Mouse (Mus musculus) adrenal gland, adult (tissue): Measurements from ENCODE around the gene Gmeb1.
"Not testable (repeated sequence)": the region's sequence is repeated elsewhere in the genome, so short reads cannot be mapped to it uniquely, and the experiment has no call there.

ENCODE experiments used
- DNase-seq, 2 experiments: peaks; one replicate each; pipeline ENCODE4 v3.0.0; 2022 to 2023; ENCODE audit warnings: low spot score in 1 of 2; ENCODE audit not compliant: inconsistent age in 2 of 2

Gmeb1 gene

DNA sequence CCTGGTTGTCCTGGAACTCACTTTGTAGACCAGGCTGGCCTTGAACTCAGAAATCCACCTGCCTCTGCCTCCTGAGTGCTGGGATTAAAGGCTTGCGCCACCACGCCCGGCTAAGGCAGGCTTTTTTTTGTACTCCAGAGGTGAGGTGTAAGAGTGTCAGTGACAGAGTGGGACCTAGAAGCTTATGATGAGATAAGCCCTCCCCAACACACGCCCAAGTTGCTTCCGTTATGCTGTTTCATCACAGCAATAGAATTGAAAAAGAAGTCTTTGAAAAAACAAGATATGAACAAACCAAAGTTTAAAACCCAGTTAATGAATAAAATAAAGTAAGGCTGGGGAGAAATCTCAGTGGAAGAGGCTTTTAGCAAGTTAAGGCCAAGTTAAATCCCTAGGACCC, 31.0 kb downstream of the Gmeb1 start:
- no peak for DNase-seq

DNA sequence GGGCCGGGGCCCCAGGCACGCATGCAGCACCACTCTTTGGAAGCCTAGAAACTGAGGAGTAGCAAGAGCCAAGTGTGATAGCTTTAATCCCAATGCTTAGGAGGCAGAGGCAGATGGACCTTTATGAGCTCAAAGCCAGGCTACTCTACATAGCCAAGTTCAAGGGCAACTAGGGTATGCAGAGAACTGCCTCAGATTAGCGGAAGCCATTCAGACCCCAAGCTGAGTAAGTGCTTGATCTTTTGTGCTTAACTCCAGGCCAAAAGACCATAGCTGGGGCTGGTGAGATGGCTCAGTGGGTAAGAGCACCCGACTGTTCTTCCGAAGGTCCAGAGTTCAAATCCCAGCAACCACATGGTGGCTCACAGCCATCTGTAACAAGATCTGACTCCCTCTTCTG, 39.4 kb downstream of the Gmeb1 start:
- DNase-seq = not testable (repeated sequence)

DNA sequence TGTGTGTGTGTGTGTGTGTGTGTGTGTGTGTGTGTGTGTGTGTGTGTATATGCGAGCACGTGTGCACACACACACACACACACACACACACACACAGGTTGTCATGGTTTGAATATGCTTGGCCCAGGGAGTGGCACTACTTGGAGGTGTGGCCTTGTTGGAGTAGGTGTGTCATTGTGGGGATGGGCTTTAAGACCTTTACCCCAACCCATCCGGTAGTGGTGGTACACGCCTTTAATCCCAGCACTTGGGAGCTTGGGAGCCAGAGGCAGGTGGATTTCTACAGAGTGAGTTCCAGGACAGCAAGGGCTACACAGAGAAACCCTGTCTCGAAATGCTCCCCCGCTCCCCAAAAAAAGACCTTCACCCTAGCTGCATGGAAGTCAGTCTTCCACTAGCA, 43.0 kb downstream of the Gmeb1 start:
- not testable (repeated sequence) for DNase-seq

DNA sequence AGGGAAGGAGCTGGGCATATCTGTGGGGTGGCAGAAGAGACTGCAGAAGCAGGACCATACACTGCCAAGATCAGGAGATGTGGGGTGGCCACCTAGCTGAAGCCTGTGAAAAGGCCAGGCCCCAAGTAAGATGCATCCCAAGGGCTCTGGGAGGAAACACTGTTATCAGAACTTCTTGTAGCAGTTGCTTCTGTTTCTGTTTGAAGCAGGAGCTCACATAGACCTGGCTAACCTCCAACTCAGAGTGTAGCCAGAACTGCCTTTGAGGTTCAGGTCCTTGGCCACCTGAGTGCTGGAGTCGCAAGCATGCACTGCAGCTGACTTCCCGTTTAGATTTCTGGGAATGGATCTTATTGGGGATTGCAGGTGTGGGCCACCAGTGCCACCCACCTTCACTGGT, 43.6 kb downstream of the Gmeb1 start:
- no peak for DNase-seq

DNA sequence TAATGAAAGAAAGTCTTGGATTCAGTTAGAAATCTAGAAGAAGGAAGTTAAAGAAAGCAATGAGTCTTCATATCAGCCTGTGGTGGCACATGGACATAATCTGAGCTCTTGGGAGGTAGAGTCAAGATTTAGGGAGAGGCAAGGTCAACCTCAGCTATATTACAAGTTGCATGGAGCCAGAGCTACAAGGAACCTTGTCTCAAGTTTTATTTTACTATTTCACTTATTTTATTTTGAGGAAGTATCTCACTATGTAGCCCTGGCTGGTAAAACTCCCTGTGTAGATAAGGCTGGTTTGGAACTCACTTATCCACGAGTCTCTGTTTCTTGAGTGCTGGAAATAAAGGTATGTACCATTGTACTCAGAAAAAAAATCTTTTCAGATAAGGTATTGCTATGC, 44.8 kb downstream of the Gmeb1 start:
- DNase-seq = no peak

DNA sequence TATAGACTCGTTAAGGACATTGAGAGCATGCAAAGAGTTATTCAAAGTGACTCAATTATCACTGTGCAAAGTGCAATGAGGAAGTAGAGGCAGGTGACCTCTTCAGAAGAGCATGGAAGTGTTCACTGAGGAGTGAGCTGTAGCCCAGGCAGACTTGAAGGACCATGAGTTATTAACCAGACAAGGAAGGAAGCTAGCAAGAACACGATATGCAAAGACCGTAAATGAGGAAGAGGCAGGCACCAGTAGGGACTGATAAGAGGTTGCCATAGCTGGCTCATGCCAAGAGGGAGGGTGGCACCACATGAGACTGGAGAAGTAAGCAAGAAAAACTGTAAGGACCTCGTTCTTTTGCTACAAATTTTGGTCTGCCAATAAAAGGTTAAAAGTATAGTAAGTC, 46.6 kb downstream of the Gmeb1 start:
- DNase-seq = no peak

DNA sequence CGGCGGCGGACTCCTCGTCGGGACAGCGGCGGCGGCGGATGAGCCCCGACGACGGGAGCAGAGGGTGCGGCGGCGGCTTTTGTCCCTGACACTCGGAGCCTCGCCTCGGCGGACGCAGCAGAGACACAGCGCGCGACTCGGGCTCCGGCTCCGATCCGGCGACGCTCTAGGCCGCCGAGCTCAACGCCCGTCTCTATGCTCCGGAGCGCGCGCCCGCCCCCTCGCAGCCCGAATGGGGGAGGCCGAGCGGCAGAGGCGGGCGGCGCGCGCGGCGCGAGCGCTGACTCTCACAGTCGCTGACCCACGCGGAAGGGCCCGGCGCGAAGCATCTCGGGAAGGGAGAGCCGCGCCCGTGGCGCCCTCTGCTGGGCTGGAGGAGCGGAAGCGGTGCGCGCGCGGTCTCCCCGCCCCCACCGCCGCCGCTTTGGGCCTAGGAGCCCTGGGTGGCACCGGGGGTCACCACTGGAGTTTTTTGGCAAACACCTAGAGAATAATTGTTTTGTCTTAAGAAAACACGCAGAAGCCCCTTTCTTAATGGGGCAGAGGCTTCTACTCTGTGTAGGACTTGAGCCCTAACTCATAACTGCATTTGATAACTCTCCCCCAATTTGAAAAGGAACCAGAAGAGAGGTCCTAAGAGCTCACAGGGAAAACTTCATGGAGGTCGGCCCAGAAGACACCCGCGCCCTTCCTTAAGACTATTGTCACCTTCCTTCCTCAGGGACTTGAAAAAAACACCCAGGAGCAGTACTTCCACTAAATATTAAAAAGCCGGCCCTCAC, 49.3 kb downstream of the Gmeb1 start, which contains the start of gene Ythdf2:
TSS of gene Ythdf2 (minus strand) at position 351 of the 782 bp plus-strand sequence.
- peak; percentile 98 to 99 for DNase-seq

DNA sequence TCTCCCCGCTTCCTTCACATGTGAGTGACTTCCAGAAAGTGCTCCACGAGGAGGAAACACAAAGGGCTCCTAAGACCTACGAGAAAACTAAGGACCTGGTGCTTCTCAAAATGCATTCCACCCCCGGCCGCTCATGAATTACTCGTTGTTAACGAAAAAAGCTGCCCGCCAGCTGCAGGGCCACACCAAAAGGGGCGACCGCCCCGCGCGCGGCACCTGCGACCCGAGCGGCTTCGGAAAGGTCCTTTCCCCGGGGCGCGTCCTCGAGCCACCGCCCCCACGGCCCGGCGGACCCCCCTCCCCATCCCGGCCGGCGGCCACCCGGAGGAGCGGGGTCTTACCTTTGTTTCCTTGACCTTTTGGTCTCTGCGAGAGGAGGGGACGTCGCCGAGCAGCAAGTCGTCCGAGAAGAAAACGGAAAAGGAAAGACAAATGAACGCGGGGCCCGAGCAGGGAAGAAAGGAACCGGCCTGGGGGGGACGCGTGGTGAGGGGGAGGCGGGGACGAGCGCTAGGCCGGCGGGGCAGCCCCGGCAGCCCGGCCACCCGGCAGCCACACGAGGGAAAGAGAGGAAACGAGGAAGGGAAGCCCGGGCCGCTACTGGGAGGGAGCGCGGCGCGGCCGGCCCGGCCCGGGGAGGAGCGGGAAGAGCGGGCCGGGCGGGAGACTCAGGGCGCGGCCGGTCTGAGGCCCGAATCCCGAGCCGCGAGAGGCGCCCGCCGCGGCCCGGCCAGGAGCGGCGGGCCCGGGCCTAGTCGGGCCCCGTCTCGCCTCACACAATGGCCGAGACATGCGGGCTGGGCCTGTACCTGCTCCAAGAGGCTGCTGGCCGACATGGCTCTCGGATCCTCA, 50.1 kb downstream of the Gmeb1 start:
- peak; percentile 45 to 80 for DNase-seq

DNA sequence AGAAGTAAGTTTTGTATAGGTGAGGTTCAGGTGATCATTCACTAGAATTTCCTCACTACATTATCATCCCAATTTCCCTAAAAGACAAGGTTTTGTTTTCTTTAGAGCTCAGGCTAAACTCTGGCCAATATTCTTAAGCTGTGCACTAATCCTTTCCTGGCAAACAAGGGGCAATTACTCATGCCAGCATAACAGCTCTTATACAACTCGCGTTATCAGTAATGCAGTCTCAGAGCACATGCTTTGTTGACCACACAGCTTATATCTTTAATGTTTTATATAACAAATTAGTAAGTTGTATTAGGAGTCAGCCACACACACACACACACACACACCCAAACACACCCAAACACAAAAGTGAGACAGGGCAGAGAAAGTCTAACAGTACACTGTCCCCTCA, 51.1 kb downstream of the Gmeb1 start:
- peak in 1 of 2 experiments; percentile 47 for DNase-seq

DNA sequence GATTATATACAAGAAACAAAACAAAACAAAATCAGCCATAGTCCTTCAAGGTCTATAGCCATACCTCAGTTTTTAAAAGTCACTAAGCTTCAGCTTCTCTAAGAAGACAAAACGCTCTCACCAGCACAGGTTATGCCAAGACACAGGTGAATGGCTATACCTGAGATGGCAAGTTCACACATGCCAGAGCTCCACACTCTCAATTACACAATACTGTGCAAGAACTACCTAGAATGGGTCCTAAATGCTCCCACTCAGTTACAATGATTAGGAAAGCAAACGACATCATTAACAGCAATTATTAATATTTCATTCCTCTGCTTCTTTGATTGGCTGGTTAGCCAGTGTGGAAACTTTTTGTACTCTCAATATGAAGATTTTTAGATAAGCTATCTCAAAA, 52.1 kb downstream of the Gmeb1 start:
- DNase-seq = no peak

DNA sequence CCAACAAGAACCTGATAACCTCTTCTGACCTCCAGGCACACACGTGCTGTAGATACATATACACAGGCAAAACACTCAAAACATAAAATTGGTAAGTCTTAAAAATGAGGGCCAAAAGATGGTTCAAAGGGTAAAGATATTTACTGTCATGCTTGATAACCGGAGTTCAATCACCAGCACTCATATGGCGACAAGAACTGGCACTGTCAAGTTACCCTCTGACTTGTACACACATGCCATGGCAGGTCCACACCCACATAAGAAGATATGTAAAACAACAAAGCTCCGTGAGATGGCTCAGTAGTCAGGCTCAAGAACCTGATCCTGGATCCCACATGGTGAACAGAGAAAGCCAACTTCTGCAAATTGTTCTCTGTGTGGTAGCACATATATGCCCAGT, 54.1 kb downstream of the Gmeb1 start:
- DNase-seq = peak in 1 of 2 experiments; percentile 23

DNA sequence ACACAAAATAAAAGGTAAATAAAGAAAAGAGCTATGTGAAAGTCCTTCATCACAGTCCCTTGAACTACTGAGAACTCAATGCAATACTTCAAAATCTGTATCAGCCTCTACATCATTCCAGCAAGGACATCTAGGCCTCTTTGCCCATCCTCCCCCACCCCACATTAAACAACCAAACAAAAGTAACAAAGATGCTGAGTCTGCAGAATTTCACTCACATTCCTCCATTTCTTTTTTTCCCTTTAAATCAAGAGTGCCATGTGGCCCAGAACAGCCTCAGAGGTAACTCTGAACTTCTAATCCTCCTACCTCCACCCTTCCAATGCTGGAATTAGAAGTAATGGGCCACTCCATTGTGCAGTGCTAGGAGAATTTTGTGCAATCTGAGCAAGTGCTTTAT, 62.6 kb downstream of the Gmeb1 start:
- no peak for DNase-seq

DNA sequence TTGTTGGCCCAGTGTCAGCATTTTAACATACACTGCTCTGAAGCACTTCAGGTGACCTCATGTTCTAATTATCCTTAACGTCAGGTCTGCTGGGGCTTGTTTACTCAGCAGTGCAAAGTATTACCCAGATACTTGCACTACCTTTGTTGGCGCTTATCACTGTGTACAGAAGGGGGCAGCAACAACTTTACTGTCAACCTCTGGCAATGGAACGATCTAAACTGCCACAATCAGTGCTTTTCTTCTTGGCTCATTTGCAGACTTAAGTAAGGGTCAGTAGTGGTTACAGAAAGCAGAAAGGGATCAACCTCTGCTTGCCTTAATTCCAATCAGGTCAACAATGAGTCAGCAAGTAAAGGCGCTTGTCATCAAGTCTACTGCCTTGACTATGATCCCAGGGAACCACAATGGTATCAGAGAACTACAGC, 63.1 kb downstream of the Gmeb1 start:
- peak; percentile 34 to 84 for DNase-seq

DNA sequence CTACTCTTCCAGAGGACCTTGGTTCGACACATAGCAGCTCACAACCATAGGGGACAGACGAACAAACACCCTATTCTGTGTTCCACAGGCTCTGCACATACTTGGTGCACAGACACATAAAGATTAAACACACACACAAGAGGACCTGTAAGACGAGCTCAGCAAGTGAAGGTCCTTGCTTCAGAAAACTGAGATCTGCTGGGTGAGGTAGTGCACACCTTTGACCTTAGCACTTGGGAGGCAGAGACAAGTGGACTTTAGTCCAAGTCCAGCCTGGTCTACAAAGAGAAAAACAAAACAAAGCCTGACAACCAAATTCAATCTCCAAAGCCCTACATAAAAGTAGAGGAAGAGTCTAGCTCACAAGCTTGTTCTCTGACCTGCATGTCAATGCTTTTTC, 66.4 kb downstream of the Gmeb1 start:
- DNase-seq = no peak

DNA sequence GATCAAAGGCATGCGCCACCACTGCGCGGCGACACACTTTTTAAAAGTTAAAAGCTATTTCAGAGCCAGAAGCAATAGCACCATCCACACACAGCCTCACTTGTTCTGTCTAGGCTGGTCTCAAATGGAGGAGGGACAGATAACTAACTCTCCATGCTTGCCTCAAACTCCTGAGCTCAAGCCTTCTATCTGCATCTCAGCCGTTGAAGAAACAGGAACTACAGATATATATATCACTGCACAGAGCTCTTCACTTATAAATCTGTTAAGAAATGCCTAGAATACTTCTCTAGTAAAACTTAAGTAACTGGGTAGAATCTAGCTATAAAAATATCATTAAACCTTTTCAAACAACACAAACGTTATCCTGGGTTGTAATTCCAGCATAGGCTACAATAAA, 67.0 kb downstream of the Gmeb1 start:
- no peak for DNase-seq

DNA sequence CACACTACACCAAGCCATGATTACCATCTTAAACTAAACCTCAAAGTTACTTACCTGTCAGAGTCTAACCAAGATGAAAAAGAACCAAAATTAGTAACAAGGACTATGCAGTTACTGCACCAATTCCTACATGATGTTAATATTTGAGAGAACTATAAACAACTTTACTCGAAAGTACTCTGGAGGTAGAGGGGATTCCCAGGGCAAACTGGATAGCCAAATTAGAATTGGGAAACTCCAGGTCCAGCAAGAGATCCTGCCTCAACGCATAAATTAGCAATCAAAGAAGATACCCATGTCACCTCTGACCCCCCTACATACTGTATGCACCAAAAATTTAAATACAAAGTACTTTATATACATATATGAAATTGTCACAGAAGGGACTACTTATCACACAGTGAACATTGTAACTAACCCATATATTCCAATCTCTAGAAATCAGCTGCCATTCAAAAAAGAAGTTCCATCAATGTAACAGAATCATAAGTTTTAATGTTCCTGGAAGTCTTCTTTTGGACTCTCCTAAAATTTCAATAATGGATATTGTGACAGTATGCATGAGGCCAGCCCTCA, 73.5 kb downstream of the Gmeb1 start:
- DNase-seq = no peak

DNA sequence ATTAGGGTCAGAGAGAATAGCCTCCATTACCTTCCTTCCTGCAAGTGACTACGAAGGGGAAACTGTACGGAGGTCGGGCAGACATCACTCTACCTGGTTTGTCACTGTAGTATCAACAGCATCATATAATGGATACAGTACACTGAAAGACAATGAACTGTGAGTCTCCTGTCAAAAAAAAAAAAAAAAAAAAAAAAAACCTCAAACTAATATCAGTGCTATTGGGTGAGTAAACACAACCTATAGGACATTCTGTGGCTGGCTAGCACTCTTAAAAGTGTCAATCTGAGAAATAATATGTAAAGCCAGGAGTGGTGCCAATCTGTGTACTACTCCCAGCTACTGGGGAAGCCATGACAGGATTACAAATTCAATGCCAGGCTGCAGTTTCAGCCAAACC, 78.2 kb downstream of the Gmeb1 start:
- DNase-seq = no peak

DNA sequence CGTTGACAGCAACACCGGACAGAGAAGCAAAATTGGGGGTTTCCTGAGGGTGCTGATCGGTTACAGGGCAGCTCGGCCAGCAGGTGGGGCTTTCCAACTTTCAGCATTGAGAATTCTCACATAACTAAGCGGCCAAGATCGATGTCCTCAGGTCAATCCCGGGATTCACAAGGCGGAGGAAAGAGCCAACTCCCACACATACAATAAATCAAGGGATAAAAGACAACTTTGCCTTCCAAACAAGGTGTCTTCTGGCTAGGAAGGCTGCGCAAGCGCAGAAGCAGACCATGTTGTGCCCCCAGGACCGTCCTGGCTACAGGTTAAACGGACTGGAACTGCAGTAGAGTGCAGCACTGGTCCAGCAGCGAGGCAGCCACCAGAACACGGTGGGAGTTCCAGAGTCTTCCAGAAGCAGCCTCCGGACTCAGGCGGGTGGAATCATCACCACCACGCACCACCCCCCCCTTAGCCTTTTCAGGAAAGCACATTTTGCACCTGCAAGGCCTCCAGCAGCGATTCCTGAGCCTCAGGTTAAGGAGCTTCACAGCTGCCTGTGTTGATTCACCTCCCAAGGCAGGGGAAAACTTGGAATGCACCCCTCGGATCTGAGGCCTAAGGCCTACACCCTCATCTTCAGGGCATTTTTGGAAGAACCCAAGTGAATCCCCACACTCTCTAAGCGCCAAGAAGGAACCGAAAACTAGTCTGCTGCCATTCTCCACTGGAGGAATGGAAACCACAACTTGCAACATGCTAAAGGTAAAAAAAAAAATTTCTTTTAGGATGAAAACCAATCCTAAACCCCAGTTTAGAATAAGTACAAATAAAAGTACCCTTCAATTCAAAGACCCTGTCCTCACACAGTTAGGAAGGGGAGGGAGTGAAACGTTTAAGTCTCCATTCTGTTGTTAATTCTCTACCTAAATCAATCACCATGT, 79.4 kb downstream of the Gmeb1 start:
- DNase-seq = no peak

DNA sequence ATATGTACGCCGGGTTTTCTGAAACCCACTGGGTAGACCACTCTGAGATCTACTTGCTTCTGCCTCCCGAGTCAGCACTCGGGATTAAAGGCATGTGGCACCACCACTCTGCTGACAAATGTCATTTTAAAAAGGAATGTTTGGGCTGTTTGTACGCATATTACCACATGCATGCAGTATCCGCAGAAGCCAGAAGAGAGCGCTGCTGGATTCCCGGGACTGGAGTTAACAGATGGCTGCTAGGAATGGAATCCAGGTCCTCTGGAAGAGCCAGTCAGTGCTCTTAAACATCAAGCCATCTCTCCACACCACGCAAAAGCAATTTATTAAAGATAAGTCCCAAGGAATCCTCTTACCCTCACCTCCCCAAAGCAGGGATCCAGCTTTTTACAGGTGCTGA, 80.7 kb downstream of the Gmeb1 start:
- peak; percentile 35 to 70 for DNase-seq

DNA sequence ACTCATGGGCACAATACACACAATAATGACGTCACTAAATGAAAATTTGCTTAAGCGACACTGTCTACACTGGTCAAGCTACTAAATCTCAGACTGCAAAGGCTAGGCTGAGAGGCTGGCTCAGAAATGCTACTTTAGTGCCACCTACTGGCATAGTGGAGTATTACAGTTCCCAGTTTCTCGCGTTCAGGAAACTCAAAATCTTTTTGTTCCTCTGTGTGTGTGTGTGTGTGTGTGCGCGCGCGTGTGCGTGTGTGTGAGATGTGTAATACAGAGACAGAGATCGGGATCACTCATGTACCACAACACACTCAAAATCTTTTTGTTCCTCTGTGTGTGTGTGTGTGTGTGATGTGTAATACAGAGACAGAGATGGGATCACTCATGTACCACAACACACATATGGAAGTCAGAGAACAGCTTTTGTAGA, 82.8 kb downstream of the Gmeb1 start:
- DNase-seq = peak; percentile 33 to 87

DNA sequence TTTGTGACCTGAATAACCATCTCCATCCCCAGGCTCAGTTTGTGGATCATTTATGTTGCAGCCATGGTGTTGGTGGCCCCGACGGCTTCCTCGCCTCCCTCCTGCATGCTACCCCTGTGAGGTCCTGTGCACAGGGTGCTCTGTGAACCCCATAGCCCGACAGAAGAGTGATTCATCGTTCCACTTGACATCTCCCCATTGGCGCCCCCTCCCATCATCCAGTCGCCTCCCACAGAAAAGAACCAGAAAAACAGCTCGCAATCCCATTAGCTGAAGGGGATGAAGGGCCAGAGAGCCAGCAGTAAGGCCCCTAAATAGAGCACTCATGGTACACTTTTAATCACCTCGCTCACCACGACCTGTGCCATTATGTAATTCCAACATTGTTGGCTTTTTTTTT, 84.9 kb downstream of the Gmeb1 start:
- no peak for DNase-seq
